Mouse (Mus musculus) c-Kit-negative CD71-positive TER-119-positive erythroid progenitor cells, embryonic 14.5 days (primary cell): ENCODE measurements around the gene Ccr2.
"Not testable (repeated sequence)": the region's sequence is repeated elsewhere in the genome, so short reads cannot be mapped to it uniquely, and the experiment has no call there.

Source experiments
- DNase-seq: peaks from one replicate; pipeline ENCODE4 v3.0.0-alpha.2; 2013; ENCODE audit warnings: low read depth, low spot score

The Ccr2 gene

GRCm38 (mm10) chr9:124118489-124118888 is 16.7 kb downstream of the Ccr2 start:
- DNase-seq: no peak

- DNase-seq: no peak
These were observed 19.8 kb downstream of the Ccr2 start, which contains the start of gene Ccr5 for GRCm38 (mm10) chr9:124121387-124122184. Gene Ccr5 (plus strand): TSS chr9:124121543.

GRCm38 (mm10) chr9:124125576-124125975 is 23.8 kb downstream of the Ccr2 start:
- DNase-seq: no peak

- DNase-seq: no peak
These were observed 24.6 kb downstream of the Ccr2 start for GRCm38 (mm10) chr9:124126373-124126772.

GRCm38 (mm10) chr9:124127412-124127811 is 25.7 kb downstream of the Ccr2 start:
- DNase-seq: no peak

- DNase-seq: peak; percentile 45
These were observed 26.6 kb downstream of the Ccr2 start for GRCm38 (mm10) chr9:124128379-124128778.

- DNase-seq: not testable (repeated sequence)
These were observed 31.1 kb downstream of the Ccr2 start for GRCm38 (mm10) chr9:124132899-124133298.

GRCm38 (mm10) chr9:124134919-124135318 is 33.2 kb downstream of the Ccr2 start:
- not testable (repeated sequence) for DNase-seq

- no peak for DNase-seq
These were observed 35.9 kb downstream of the Ccr2 start for GRCm38 (mm10) chr9:124137619-124138018.

GRCm38 (mm10) chr9:124138055-124138775 is 36.5 kb downstream of the Ccr2 start:
- peak; percentile 45 for DNase-seq

GRCm38 (mm10) chr9:124143678-124144077 is 41.9 kb downstream of the Ccr2 start:
- no peak for DNase-seq

GRCm38 (mm10) chr9:124146307-124146706 is 44.6 kb downstream of the Ccr2 start:
- no peak for DNase-seq
